Comparison of ENCODE assay signal across 18 mouse cellular contexts in genomic region chr5:3784751-3785496, GRCm38 (mm10). TPM values are rescaled to one million over a fixed set of nuclear protein-coding genes. Genes with fewer than 3 reads are reported as not detected.
DNase-seq lines count a peak whose midpoint lies in the region; ATAC-seq and TF ChIP-seq lines count a peak whose summit lies in the region.
"Had no signal": no experiment of that assay in that cellular context is flagged by ENCODE, and none has a peak within 500 bp of the region (broad histone marks: within the 10 kb centered on the region; RNA-seq: fewer than 3 reads in every experiment).

No protein-coding gene starts in this region.

- no peak overlapping the region for H3K9ac ChIP-seq in midbrain, postnatal 0 days (replicated peaks; ENCODE audit: low read length, poor library complexity, severe bottlenecking)
- H3K9ac ChIP-seq in midbrain, embryonic 13.5 days (replicated peaks): no peak overlapping the region
- H3K9ac ChIP-seq: forebrain, embryonic 12.5 days; hindbrain, embryonic 13.5 days had no signal

- no peak for TF ChIP-seq CTCF in midbrain, postnatal 0 days (IDR thresholded peaks at IDR 0.05)

- 44% methylated on average over 1 of the region's 1 CpGs for WGBS in midbrain, postnatal 0 days
- 73% methylated on average over 1 of the region's 1 CpGs for WGBS in midbrain, embryonic 13.5 days

- no peaks in the 10 kb centered on the region for H3K4me1 ChIP-seq in midbrain, postnatal 0 days (ENCODE audit: insufficient read depth, low read length)
- no peaks in the 10 kb centered on the region for H3K4me1 ChIP-seq in midbrain, embryonic 13.5 days (replicated peaks)
- H3K4me1 ChIP-seq: forebrain, embryonic 12.5 days; heart, embryonic 10.5 days had no signal

- no peak for ATAC-seq in midbrain, postnatal 0 days (ENCODE audit: low FRiP score)
- ATAC-seq in midbrain, embryonic 13.5 days: no peak
- no peak for ATAC-seq in erythroblast, adult 5-6 weeks (replicated peaks; ENCODE audit: low FRiP score, poor library complexity, severe bottlenecking)

- DNase-seq in kidney, adult 9 months: peak; percentile 21
- no peak for DNase-seq in kidney, postnatal 4 days
- peak; percentile 14 for DNase-seq in midbrain, postnatal 0 days (ENCODE audit: low spot score)
- peak; percentile 37 for DNase-seq in adipocyte (ENCODE audit: low spot score)
- no peak for DNase-seq in right cerebral cortex, adult 18-20 months
- DNase-seq: adrenal gland, postnatal 10 days; cerebellum, adult 18-20 months; cerebellum, adult 9-11 months; cerebellum, postnatal 36 days; gastrocnemius, postnatal 10 days; heart, adult 18-20 months; heart, postnatal 10 days had no signal

- H3K4me3 ChIP-seq in midbrain, postnatal 0 days (ENCODE audit: low read depth, low read length): no peak overlapping the region
- H3K4me3 ChIP-seq in midbrain, embryonic 13.5 days (replicated peaks): no peak overlapping the region
- H3K4me3 ChIP-seq: forebrain, embryonic 12.5 days; heart, embryonic 10.5 days; hindbrain, embryonic 13.5 days had no signal

- no peaks in the 10 kb centered on the region for H3K27me3 ChIP-seq in midbrain, postnatal 0 days (ENCODE audit: insufficient read depth, low read length)
- H3K27me3 ChIP-seq in midbrain, embryonic 13.5 days: no peaks in the 10 kb centered on the region
- H3K27me3 ChIP-seq: CH12.LX; forebrain, embryonic 12.5 days; hindbrain, embryonic 13.5 days had no signal

- no peaks in the 10 kb centered on the region for H3K9me3 ChIP-seq in midbrain, postnatal 0 days (ENCODE audit: low read length)
- no peaks in the 10 kb centered on the region for H3K9me3 ChIP-seq in midbrain, embryonic 13.5 days
- H3K9me3 ChIP-seq: forebrain, embryonic 12.5 days; heart, embryonic 10.5 days; hindbrain, embryonic 13.5 days had no signal

- H3K4me2 ChIP-seq in midbrain, postnatal 0 days (ENCODE audit: low read depth, low read length, poor library complexity, severe bottlenecking): no peak overlapping the region
- no peak overlapping the region for H3K4me2 ChIP-seq in midbrain, embryonic 13.5 days (replicated peaks)
- H3K4me2 ChIP-seq: forebrain, embryonic 12.5 days; hindbrain, embryonic 13.5 days had no signal

- no peaks in the 10 kb centered on the region for H3K36me3 ChIP-seq in midbrain, postnatal 0 days (ENCODE audit: insufficient read depth, low read length)
- no peaks in the 10 kb centered on the region for H3K36me3 ChIP-seq in midbrain, embryonic 13.5 days
- H3K36me3 ChIP-seq: forebrain, embryonic 12.5 days; heart, embryonic 10.5 days; hindbrain, embryonic 13.5 days had no signal

- no peak overlapping the region for H3K27ac ChIP-seq in midbrain, postnatal 0 days (ENCODE audit: low read depth, low read length)
- no peak overlapping the region for H3K27ac ChIP-seq in midbrain, embryonic 13.5 days
- H3K27ac ChIP-seq: forebrain, embryonic 12.5 days; heart, embryonic 10.5 days; hindbrain, embryonic 13.5 days had no signal

RNA-seq across cellular contexts. Expression of gene Ankib1, which starts 17.8 kb away (rescaled TPM):
- 56.9 and 62.7 TPM in 2 replicates for total RNA-seq in midbrain, postnatal 0 days (2014; rRNA removed)
- 12.3 and 16.0 TPM in 2 replicates for polyA plus RNA-seq in midbrain, postnatal 0 days (2015; fragmentation: Nextera tagmentation; extraction: Ambion mirVana)
- polyA plus RNA-seq in midbrain, embryonic 13.5 days (2015; fragmentation: Nextera tagmentation; extraction: Ambion mirVana): 17.6 and 18.2 TPM in 2 replicates
- total RNA-seq in erythroblast, adult 5-6 weeks (2015; ENCODE audit: low replicate concordance): 4.8 and 13.2 TPM in 2 replicates
- 18.1 and 21.3 TPM in 2 replicates for total RNA-seq in erythroblast, adult 5-6 weeks (2017; ENCODE audit: low replicate concordance)

RNA-seq across cellular contexts. Expression of gene Krit1, which starts 18.1 kb away (rescaled TPM):
- 28.4 and 49.1 TPM in 2 replicates for total RNA-seq in midbrain, postnatal 0 days (2014; rRNA removed)
- 28.7 and 34.2 TPM in 2 replicates for polyA plus RNA-seq in midbrain, postnatal 0 days (2015; fragmentation: Nextera tagmentation; extraction: Ambion mirVana)
- 71.6 and 73.3 TPM in 2 replicates for polyA plus RNA-seq in midbrain, embryonic 13.5 days (2015; fragmentation: Nextera tagmentation; extraction: Ambion mirVana)
- 36.8 and 42.3 TPM in 2 replicates for total RNA-seq in erythroblast, adult 5-6 weeks (2015; ENCODE audit: low replicate concordance)
- 51.4 and 55.5 TPM in 2 replicates for total RNA-seq in erythroblast, adult 5-6 weeks (2017; ENCODE audit: low replicate concordance)

Comparison
In these comparisons a context has a peak if more than half of its experiments do, and no peak if none do; other contexts are left out.
1. DNase-seq: peak in kidney, adult 9 months (single experiment), midbrain, postnatal 0 days (single experiment) and adipocyte (single experiment); none in kidney, postnatal 4 days (0 of 2) and right cerebral cortex, adult 18-20 months (single experiment).